Mouse (Mus musculus): ENCODE measurements around the gene Dnajc11.

- TF ChIP-seq CTCF (IDR thresholded peaks at IDR 0.05; ENCODE audit: extremely low read depth, insufficient read depth, insufficient read length, insufficient replicate concordance): no peak
- TF ChIP-seq POLR2A (IDR thresholded peaks at IDR 0.05; ENCODE audit: low read depth, low read length): peak; percentile 46; the same call in 1 of the 2 replicates
Observed at GRCm38 (mm10) chr4:152027524-152027923, 94.0 kb downstream of the Dnajc11 start, which contains the start of gene Zbtb48.
